Mouse (Mus musculus) brain, embryonic 18.5 days (tissue): ENCODE measurements at regions not wholly inside any gene's neighbourhood (a gene's known extent, or its start where the extent isn't known, plus 50 kb on each side); places are given as distances from the start of the nearest gene placed in this dataset.
A peak's percentile ranks its signal among the peaks of the same experiment; 100 is the strongest.

ENCODE experiments used
- DNase-seq: peaks from one replicate; pipeline ENCODE4 v3.0.0-alpha.2; 2012; ENCODE audit warnings: low read depth, low spot score

- no peak for DNase-seq
Observed at GRCm38 (mm10) chr5:116914876-116915275, 201.0 kb downstream of the Suds3 start.

- no peak for DNase-seq
Observed at GRCm38 (mm10) chr5:116900846-116901245, 215.1 kb downstream of the Suds3 start.

- no peak for DNase-seq
Observed at GRCm38 (mm10) chr5:116897391-116897790, 218.5 kb downstream of the Suds3 start.

GRCm38 (mm10) chr5:116895036-116895783 is 220.7 kb downstream of the Suds3 start:
- peak; percentile 83 for DNase-seq

- no peak for DNase-seq
Observed at GRCm38 (mm10) chr5:116894575-116894974, 221.3 kb downstream of the Suds3 start.

- DNase-seq, result no peak
Observed at GRCm38 (mm10) chr5:116892877-116893276, 223.0 kb downstream of the Suds3 start.

GRCm38 (mm10) chr5:116889224-116889623 is 226.7 kb downstream of the Suds3 start:
- no peak for DNase-seq

GRCm38 (mm10) chr5:116886181-116887136 is 229.5 kb downstream of the Suds3 start:
- peak; percentile 51 for DNase-seq

GRCm38 (mm10) chr5:116879761-116880160 is 236.2 kb downstream of the Suds3 start:
- DNase-seq, result no peak

- DNase-seq, result no peak
Observed at GRCm38 (mm10) chr5:116874941-116875340, 241.0 kb downstream of the Suds3 start.

GRCm38 (mm10) chr5:116868115-116868514 is 247.8 kb downstream of the Suds3 start:
- no peak for DNase-seq

GRCm38 (mm10) chr5:116864275-116864674 is 251.6 kb downstream of the Suds3 start:
- no peak for DNase-seq

GRCm38 (mm10) chr5:116852691-116853090 is 261.1 kb upstream of the Srrm4 start:
- DNase-seq, result no peak

GRCm38 (mm10) chr5:116831874-116832273 is 240.3 kb upstream of the Srrm4 start:
- DNase-seq, result no peak

- no peak for DNase-seq
Observed at GRCm38 (mm10) chr5:116829771-116830170, 238.2 kb upstream of the Srrm4 start.

GRCm38 (mm10) chr5:116823260-116823659 is 231.6 kb upstream of the Srrm4 start:
- DNase-seq, result no peak

GRCm38 (mm10) chr5:116822141-116822540 is 230.5 kb upstream of the Srrm4 start:
- no peak for DNase-seq

GRCm38 (mm10) chr5:116809799-116810198 is 218.2 kb upstream of the Srrm4 start:
- DNase-seq, result no peak

GRCm38 (mm10) chr5:116809001-116809759 is 217.6 kb upstream of the Srrm4 start:
- peak; percentile 77 for DNase-seq

- no peak for DNase-seq
Observed at GRCm38 (mm10) chr5:116797460-116797859, 205.8 kb upstream of the Srrm4 start.

- DNase-seq, result peak; percentile 26
Observed at GRCm38 (mm10) chr5:116795169-116795568, 203.6 kb upstream of the Srrm4 start.

GRCm38 (mm10) chr5:116790419-116790818 is 198.8 kb upstream of the Srrm4 start:
- DNase-seq, result no peak
